Mouse (Mus musculus): Measurements from ENCODE around the gene Anxa5. TPM values are rescaled to one million over a fixed set of nuclear protein-coding genes. Genes with fewer than 3 reads are reported as not detected.

Anxa5 gene
- total RNA-seq, 2 experiments from 2014 or later, result 234 to 248 TPM

DNA sequence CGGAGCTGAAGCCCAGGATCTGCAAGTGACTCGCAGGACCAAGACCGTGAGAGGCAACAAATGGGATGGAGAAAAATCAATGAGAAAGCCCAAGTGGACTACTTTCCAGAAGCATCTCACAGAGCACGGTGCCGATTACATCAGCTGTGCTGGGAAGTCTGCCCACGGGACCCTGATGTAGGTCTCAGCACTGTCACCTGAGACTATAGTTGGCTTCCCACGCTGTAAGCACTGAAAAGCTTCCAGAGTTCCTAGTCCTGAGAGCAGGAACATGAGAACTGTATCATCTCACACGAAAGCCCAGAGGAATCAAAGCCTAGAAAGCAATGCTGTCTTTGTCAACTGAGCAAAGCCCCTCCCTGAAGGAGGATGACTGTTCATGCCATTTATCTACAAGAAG lies 20.6 kb downstream of the Anxa5 start:
- DNase-seq, result no peak
- intact Hi-C loops (cut with DNase I), result no loop called here

- no peak for DNase-seq
- intact Hi-C loops (cut with DNase I), result no loop called here
These were observed 23.2 kb downstream of the Anxa5 start for GRCm38 (mm10) chr3:36452502-36452901.

DNA sequence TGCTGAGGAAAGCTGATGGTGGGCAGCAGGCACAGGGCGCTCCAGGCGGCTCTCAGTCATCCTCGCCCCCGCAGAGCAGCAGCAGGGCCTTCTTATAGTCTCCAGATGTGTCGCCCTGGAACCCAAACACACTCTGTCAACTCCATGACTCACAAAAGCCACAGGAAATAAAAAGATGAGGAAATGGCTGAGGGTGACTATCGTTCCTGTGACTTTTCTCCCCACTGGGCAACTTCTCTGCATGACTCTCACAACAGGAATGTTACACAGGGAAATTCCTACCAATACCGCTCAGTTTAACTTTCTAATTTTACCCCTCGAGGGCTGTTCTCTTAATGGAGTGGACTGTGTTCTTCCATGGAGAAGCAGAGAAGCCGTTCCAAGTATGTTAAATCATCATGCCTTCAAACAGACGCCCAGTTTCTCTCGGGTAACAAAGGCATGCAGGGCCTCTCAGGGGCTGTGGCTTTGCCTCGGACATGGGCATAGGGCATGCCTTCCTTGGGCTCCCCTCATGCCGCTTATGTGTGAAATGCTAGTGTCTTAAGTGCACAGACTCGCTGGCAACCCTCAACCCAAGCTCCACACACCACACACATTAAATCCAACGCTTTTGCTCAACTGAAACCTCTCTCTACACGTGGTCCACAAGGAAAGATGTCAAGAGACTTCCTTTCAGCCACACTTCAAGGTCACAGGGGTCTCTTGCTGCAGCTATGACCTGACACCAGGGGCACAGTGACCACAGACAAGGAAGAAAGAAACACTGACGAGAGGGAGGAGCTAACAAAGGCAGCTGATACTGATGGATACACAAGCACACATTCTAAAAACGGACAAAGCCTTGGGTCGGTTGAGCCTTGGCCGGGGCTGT lies 26.2 kb downstream of the Anxa5 start:
- peak; percentile 45 to 57 for DNase-seq
- intact Hi-C loops (cut with DNase I), result no loop called here

DNA sequence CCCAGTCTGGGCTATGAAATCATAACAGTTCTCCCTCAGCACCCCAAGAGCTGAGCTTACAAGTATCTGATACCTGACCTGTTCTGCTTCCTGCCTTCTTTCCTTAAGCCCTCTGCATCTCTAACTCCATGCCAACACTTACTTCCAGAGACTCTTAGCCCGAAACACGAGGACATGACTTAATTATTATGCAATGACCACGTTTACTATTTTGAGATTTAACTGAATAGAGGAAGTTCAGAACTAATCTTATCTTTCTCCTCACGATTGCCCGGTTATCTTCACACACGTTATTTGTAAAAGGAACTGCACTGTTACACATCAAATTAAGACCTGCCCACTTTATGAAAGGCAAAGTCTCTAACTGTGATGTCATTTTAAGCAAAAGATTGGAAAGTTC lies 28.8 kb downstream of the Anxa5 start:
- no peak for DNase-seq

GRCm38 (mm10) chr3:36446506-36446905 lies 29.2 kb downstream of the Anxa5 start:
- intact Hi-C loops (cut with DNase I), result no loop called here
- DNase-seq, result peak; percentile 46 to 53

More for the DNA sequence above, 28.8 kb downstream of the Anxa5 start:
- intact Hi-C loops (cut with DNase I), result no loop called here

GRCm38 (mm10) chr3:36446041-36446440 lies 29.7 kb downstream of the Anxa5 start:
- DNase-seq, result no peak
- intact Hi-C loops (cut with DNase I), result no loop called here

DNA sequence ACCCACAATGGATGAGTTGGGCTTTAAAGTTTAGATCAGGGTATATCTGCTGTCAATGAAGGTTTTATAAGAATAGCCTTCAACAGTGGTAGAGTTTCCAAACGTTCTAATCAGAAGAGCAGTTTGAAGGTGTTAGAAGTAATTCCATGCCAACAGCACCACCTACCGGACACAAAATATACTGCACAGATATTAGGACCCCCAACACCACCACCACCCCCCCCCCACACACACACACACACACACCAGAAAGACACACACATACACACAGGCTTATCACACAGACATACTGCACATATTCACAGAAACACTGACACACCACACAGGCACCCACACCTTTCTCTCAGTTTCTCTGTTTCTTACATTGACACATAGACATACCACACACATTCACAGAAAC lies 33.3 kb downstream of the Anxa5 start:
- intact Hi-C loops (cut with DNase I), result loop anchor here (1.0 to 2.0 kb wide), 3 partner anchors 54 to 262 kb away; no protein-coding TSS in a partner anchor
- peak; percentile 62 to 77 for DNase-seq

DNA sequence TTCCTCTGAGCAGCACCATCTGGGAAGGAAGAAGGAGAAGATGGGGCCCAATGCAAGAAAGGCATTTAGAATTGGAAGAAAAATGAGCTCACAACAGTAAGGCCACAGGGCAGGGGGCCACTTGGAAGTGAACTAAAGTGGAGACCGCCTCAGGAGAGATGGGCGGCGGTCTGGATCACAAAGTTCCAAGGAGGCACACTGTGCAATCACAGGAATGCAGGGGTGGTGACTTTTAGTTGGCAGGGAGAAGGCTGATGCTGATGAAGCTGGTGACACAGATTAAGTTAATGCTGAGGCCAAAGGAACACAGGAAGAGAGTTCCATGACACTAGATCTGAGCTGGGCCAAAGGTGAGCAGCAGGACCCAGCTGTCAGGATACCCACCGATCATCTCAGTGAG lies 35.4 kb downstream of the Anxa5 start:
- intact Hi-C loops (cut with DNase I), result no loop called here
- peak; percentile 49 to 66 for DNase-seq

DNA sequence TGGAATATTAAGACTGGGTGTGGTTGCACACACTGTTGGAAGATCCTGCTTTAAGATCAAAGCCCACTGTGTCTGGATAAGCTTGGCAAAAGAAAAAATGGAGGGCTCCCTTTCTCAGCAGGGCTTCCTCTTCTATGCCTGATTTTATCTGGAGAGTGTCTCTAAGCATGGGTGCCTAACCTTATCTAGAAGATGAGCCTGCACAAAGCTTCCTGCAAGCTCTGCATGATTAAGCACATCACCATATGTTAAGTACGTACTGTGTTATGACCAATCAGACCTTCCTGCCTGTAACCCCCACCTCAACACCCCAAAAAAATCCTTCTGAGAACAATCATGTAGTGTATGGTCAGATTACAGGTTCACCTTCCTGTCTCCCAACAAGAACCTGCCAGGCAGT lies 45.3 kb downstream of the Anxa5 start:
- intact Hi-C loops (cut with DNase I), result no loop called here

GRCm38 (mm10) chr3:36427386-36427785 lies 48.3 kb downstream of the Anxa5 start:
- DNase-seq, result no peak
- intact Hi-C loops (cut with DNase I), result no loop called here

More for the DNA sequence above, 45.3 kb downstream of the Anxa5 start:
- no peak for DNase-seq

- intact Hi-C loops (cut with DNase I), result no loop called here
- DNase-seq, result peak in 1 of 2 experiments; percentile 20
These were observed 66.2 kb downstream of the Anxa5 start for GRCm38 (mm10) chr3:36409456-36409855.

DNA sequence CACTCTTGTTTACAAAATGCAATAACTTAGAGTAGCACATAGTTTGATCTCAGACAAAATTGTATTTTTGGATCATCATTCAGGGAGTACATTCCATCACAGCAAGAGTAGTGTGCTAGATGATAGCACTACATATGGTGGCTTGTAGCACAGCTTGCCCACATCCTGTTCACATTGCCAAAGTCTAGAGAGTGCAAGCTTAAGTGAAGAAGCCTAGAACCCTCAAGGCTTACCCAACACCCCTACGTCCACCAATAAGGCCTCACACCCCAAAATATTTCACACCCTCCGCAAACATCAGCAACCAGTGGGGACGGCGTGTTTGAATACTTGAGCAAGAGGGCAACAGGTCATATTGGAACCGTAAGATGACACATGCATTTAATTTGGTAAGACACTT lies 68.7 kb downstream of the Anxa5 start:
- DNase-seq, result no peak
- intact Hi-C loops (cut with DNase I), result no loop called here

DNA sequence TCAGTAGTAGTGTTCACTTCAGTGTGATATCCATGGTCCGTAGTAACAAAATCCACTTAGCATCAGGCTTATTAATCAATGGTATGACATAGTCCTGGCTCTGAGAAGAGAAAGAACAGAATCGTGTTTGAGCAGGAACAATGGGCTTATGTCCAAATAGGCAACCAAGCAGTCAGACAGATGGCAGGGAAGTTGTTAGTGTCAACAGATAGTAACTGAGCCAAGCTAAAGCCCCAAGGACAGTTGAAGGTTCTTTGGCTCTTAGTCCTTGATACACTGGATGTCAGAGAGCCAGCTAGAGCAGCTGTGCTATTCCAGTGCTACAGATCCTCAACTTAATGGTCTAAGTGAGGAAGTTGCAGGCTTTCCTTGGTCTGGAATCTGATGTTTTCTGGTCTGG lies 69.4 kb downstream of the Anxa5 start:
- intact Hi-C loops (cut with DNase I), result no loop called here
- DNase-seq, result peak; percentile 80 to 82

- no peak for DNase-seq
- intact Hi-C loops (cut with DNase I), result no loop called here
These were observed 73.8 kb downstream of the Anxa5 start for GRCm38 (mm10) chr3:36401900-36402299.

DNA sequence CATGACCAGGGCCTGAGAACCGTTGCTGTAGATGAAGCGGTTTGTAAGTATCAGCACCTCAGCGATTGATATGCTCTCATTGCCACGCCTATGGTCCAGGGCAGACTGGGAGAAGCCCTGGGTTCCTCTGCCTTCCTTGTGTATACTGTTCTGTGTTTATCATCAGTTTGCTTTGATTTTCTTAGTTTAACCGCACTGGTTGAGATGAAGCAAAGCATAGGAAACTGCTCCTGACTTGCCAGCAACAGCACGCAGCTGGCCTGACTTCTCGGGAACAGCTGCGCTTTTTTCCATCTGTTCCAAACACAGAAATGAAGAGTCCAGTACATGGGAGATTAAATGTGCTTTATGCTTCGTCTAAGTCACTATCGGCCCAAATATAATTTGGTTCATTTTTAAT lies 75.0 kb downstream of the Anxa5 start:
- intact Hi-C loops (cut with DNase I), result no loop called here
- peak in 1 of 2 experiments; percentile 46 for DNase-seq

Small RNA genes lying within 50 kb of the gene (microRNA-seq; reads per million reads assigned to microRNA genes)
- 0.95 to 1.4 reads per million in 2 experiments for gene Mir7009

Other genes starting within 250 kb of the Anxa5 start
- gene 1810062G17Rik, start within 50 bp of the Anxa5 start, total RNA-seq (2021), result under 1 TPM in 1 of 2 experiments, not detected in 1; 0.79 TPM
- not detected for gene Gm11549, start 45.9 kb upstream of the Anxa5 start, total RNA-seq (2021)
- 10 to 100 TPM; 23.9 to 27.1 TPM for gene Exosc9, start 76.7 kb upstream of the Anxa5 start, total RNA-seq (2021)
- 10 to 100 TPM; 29.5 to 31.1 TPM for gene Ccna2, start 96.3 kb upstream of the Anxa5 start, total RNA-seq (2021)
- 1 to 10 TPM; 7.7 to 8.1 TPM for gene Bbs7, start 137.6 kb upstream of the Anxa5 start, total RNA-seq (2021)
- gene Trpc3, start 214.3 kb upstream of the Anxa5 start, total RNA-seq (2021), result 10 to 100 TPM; 13.1 to 17.0 TPM

All from heart, postnatal 10 days (tissue).